In the genomic region with DNA sequence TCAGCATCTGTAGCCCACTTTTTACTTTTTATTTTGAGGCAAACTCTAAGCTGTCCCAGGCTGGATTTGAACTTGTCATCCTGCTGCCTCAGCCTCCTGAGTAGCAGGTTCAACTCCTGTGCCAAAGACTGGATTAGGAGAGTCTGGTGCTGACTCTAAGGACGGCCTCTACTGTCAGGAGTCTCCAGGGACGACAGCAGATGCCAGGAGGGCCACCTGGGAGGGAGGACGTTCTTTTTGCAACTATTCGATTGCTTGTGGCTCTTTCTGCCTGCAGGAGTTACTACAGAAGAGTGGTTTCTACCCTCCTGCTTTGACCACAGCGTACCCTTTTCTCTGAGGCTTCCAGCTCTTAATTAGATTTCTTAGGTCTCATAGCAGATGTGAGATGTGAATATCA, we compare ENCODE assay signal across 20 mouse cellular contexts. TPM values are rescaled to one million over a fixed set of nuclear protein-coding genes. Genes with fewer than 3 reads are reported as not detected.
DNase-seq lines count a peak whose midpoint lies in the region; ATAC-seq and TF ChIP-seq lines count a peak whose summit lies in the region.
"Had no signal": no experiment of that assay in that cellular context is flagged by ENCODE, and none has a peak within 500 bp of the region (broad histone marks: within the 10 kb centered on the region; RNA-seq: fewer than 3 reads in every experiment).

No protein-coding gene starts in this region.

- no peaks in the 10 kb centered on the region for H3K27me3 ChIP-seq in neural tube, embryonic 13.5 days
- no peaks in the 10 kb centered on the region for H3K27me3 ChIP-seq in forebrain, postnatal 0 days (ENCODE audit: insufficient read depth, low read length)
- no peaks in the 10 kb centered on the region for H3K27me3 ChIP-seq in stomach, embryonic 16.5 days (ENCODE audit: control insufficient read depth, insufficient read depth, low read length)
- no peaks in the 10 kb centered on the region for H3K27me3 ChIP-seq in liver, embryonic 11.5 days (replicated peaks; ENCODE audit: control insufficient read depth, insufficient read depth, low read length)
- H3K27me3 ChIP-seq: Patski had no signal

- no peak overlapping the region for H3K9ac ChIP-seq in neural tube, embryonic 13.5 days
- no peak overlapping the region for H3K9ac ChIP-seq in forebrain, postnatal 0 days
- H3K9ac ChIP-seq in stomach, embryonic 16.5 days (ENCODE audit: low read length), result no peak overlapping the region
- no peak overlapping the region for H3K9ac ChIP-seq in liver, embryonic 11.5 days (ENCODE audit: low read depth, low read length)
- H3K9ac ChIP-seq: liver, embryonic 15.5 days had no signal

- H3K4me3 ChIP-seq in gastrocnemius, adult 2 months, result no peak overlapping the region
- H3K4me3 ChIP-seq in neural tube, embryonic 13.5 days, result no peak overlapping the region
- no peak overlapping the region for H3K4me3 ChIP-seq in forebrain, postnatal 0 days (ENCODE audit: low read depth, low read length)
- H3K4me3 ChIP-seq in stomach, embryonic 16.5 days (replicated peaks; ENCODE audit: low read length), result no peak overlapping the region
- no peak overlapping the region for H3K4me3 ChIP-seq in liver, embryonic 11.5 days (ENCODE audit: low read depth, low read length)
- H3K4me3 ChIP-seq: left cerebral cortex, adult 2 months; liver, embryonic 15.5 days had no signal

- no peak for DNase-seq in gastrocnemius, adult 2 months
- no peak for DNase-seq in gastrocnemius, postnatal 36 days
- no peak for DNase-seq in neural tube, embryonic 10.5 days (ENCODE audit: extremely low spot score, low spot score)
- no peak for DNase-seq in forebrain, postnatal 0 days
- no peak for DNase-seq in liver, embryonic 11.5 days (ENCODE audit: low spot score)
- DNase-seq in adrenal gland, postnatal 4 days (ENCODE audit: low spot score in 2 of 2), result no peak
- DNase-seq: adrenal gland, postnatal 36 days; B cell, adult 2 months; cerebellum, adult 9-10 months; heart, postnatal 4 days; kidney, postnatal 14 days; thymus, adult 2 months had no signal

- no peaks in the 10 kb centered on the region for H3K9me3 ChIP-seq in neural tube, embryonic 13.5 days
- H3K9me3 ChIP-seq in forebrain, postnatal 0 days (ENCODE audit: low read length), result no peaks in the 10 kb centered on the region
- H3K9me3 ChIP-seq in stomach, embryonic 16.5 days (replicated peaks; ENCODE audit: control insufficient read depth, low read length), result no peaks in the 10 kb centered on the region
- H3K9me3 ChIP-seq in liver, embryonic 11.5 days (ENCODE audit: control insufficient read depth, low read length), result no peaks in the 10 kb centered on the region
- H3K9me3 ChIP-seq: liver, embryonic 15.5 days had no signal

- H3K36me3 ChIP-seq in neural tube, embryonic 13.5 days, result no peaks in the 10 kb centered on the region
- H3K36me3 ChIP-seq in forebrain, postnatal 0 days (ENCODE audit: insufficient read depth), result no peaks in the 10 kb centered on the region
- no peaks in the 10 kb centered on the region for H3K36me3 ChIP-seq in stomach, embryonic 16.5 days (ENCODE audit: control insufficient read depth, insufficient read depth, low read length)
- H3K36me3 ChIP-seq in liver, embryonic 11.5 days (ENCODE audit: control insufficient read depth, insufficient read depth, low read length), result no peaks in the 10 kb centered on the region
- H3K36me3 ChIP-seq: liver, embryonic 15.5 days had no signal

- WGBS in neural tube, embryonic 13.5 days, result 31% methylated on average over 5 of the region's 5 CpGs
- WGBS in forebrain, postnatal 0 days, result 40% methylated on average over 5 of the region's 5 CpGs
- WGBS in stomach, embryonic 16.5 days, result 67% methylated on average over 5 of the region's 5 CpGs
- 65% methylated on average over 5 of the region's 5 CpGs for WGBS in liver, embryonic 11.5 days

- ATAC-seq in neural tube, embryonic 13.5 days (ENCODE audit: low read depth), result no peak
- ATAC-seq in forebrain, postnatal 0 days, result no peak
- no peak for ATAC-seq in stomach, embryonic 16.5 days (ENCODE audit: insufficient read depth, low FRiP score)
- no peak for ATAC-seq in liver, embryonic 11.5 days (replicated peaks; ENCODE audit: low FRiP score)
- ATAC-seq: activated CD4-positive, CD25-positive, alpha-beta regulatory T cell, adult 4 months; intestine, postnatal 0 days; lung, postnatal 0 days; Patski had no signal

- TF ChIP-seq CTCF in gastrocnemius, adult 2 months (IDR thresholded peaks at IDR 0.05), result no peak
- TF ChIP-seq CTCF in forebrain, postnatal 0 days (IDR thresholded peaks at IDR 0.05; ENCODE audit: low read depth), result no peak

- H3K27ac ChIP-seq in gastrocnemius, adult 2 months, result peak overlapping the region; percentile 43; the same call in 1 of the 2 replicates
- peak overlapping the region; percentile 63 for H3K27ac ChIP-seq in neural tube, embryonic 13.5 days (replicated peaks)
- 0 out of 2 replicates have a peak overlapping the region, but pooled peaks have one; percentile 4 for H3K27ac ChIP-seq in forebrain, postnatal 0 days (ENCODE audit: low read depth, low read length)
- peak overlapping the region; percentile 79; the same call in 1 of the 2 replicates for H3K27ac ChIP-seq in stomach, embryonic 16.5 days (ENCODE audit: low read length)
- no peak overlapping the region for H3K27ac ChIP-seq in liver, embryonic 11.5 days (ENCODE audit: low read depth, low read length)
- H3K27ac ChIP-seq: left cerebral cortex, adult 2 months; liver, embryonic 15.5 days had no signal

- intact Hi-C loops in gastrocnemius, adult 2 months (cut with DNase I), result no loop called here
- intact Hi-C loops in gastrocnemius, postnatal 36 days (cut with DNase I), result no loop called here

- H3K4me2 ChIP-seq in neural tube, embryonic 13.5 days, result no peak overlapping the region
- H3K4me2 ChIP-seq in forebrain, postnatal 0 days (ENCODE audit: low read depth), result no peak overlapping the region
- H3K4me2 ChIP-seq in stomach, embryonic 16.5 days (ENCODE audit: low read depth, low read length), result no peak overlapping the region
- H3K4me2 ChIP-seq in liver, embryonic 11.5 days, result no peak overlapping the region
- H3K4me2 ChIP-seq: liver, embryonic 15.5 days had no signal

- peaks cover 83% of the 10 kb centered on the region for H3K4me1 ChIP-seq in neural tube, embryonic 13.5 days (replicated peaks)
- peaks cover 21% of the 10 kb centered on the region for H3K4me1 ChIP-seq in forebrain, postnatal 0 days (ENCODE audit: insufficient read depth)
- peaks cover 24% of the 10 kb centered on the region for H3K4me1 ChIP-seq in stomach, embryonic 16.5 days (ENCODE audit: control insufficient read depth, insufficient read depth, low read length)
- H3K4me1 ChIP-seq in liver, embryonic 11.5 days (replicated peaks; ENCODE audit: control insufficient read depth, insufficient read depth, low read length), result peaks cover 23% of the 10 kb centered on the region

RNA-seq across cellular contexts. Expression of gene Cuedc1, which starts 24.7 kb away (rescaled TPM):
- total RNA-seq in gastrocnemius, adult 2 months (2021), result 100 to 1,000 TPM; 101 to 127 TPM
- total RNA-seq in gastrocnemius, postnatal 36 days (2021), result 10 to 100 TPM; 80.3 to 96.9 TPM
- 51.3 and 59.1 TPM in 2 replicates for polyA plus RNA-seq in neural tube, embryonic 13.5 days (2015; fragmentation: Nextera tagmentation; extraction: Ambion mirVana)
- total RNA-seq in forebrain, postnatal 0 days (2014; rRNA removed), result 28.9 and 34.7 TPM in 2 replicates
- 22.0 and 34.6 TPM in 2 replicates for polyA plus RNA-seq in forebrain, postnatal 0 days (2015; fragmentation: Nextera tagmentation; extraction: Ambion mirVana)
- 11.3 and 11.5 TPM in 2 replicates for polyA plus RNA-seq in stomach, embryonic 16.5 days (2015; fragmentation: Nextera tagmentation; extraction: Ambion mirVana)
- 5.3 and 6.9 TPM in 2 replicates for polyA plus RNA-seq in liver, embryonic 11.5 days (2014; fragmentation: Nextera tagmentation; extraction: Ambion mirVana)
- total RNA-seq in adrenal gland, postnatal 4 days (2021), result 10 to 100 TPM; 59.3 to 65.2 TPM

RNA-seq across cellular contexts. Expression of gene Vezf1, which starts 54.5 kb away (rescaled TPM):
- 10 to 100 TPM; 76.5 to 87.2 TPM for total RNA-seq in gastrocnemius, adult 2 months (2021)
- 10 to 100 TPM; 50.0 to 71.2 TPM for total RNA-seq in gastrocnemius, postnatal 36 days (2021)
- 53.9 and 62.8 TPM in 2 replicates for polyA plus RNA-seq in neural tube, embryonic 13.5 days (2015; fragmentation: Nextera tagmentation; extraction: Ambion mirVana)
- total RNA-seq in forebrain, postnatal 0 days (2014; rRNA removed), result 33.0 and 43.7 TPM in 2 replicates
- 28.0 and 34.6 TPM in 2 replicates for polyA plus RNA-seq in forebrain, postnatal 0 days (2015; fragmentation: Nextera tagmentation; extraction: Ambion mirVana)
- 28.5 and 30.5 TPM in 2 replicates for polyA plus RNA-seq in stomach, embryonic 16.5 days (2015; fragmentation: Nextera tagmentation; extraction: Ambion mirVana)
- polyA plus RNA-seq in liver, embryonic 11.5 days (2014; fragmentation: Nextera tagmentation; extraction: Ambion mirVana), result 21.7 and 24.0 TPM in 2 replicates
- 10 to 100 TPM; 56.6 to 56.9 TPM for total RNA-seq in adrenal gland, postnatal 4 days (2021)
